Mouse (Mus musculus): ENCODE results near the gene Emc9.
A peak's percentile ranks its signal among the peaks of the same experiment; 100 is the strongest.

The Emc9 gene

GRCm38 (mm10) chr14:55590748-55591330, 5.7 kb upstream of the Emc9 start, which contains the start of gene Psme2:
Gene Psme2 (minus strand): TSS chr14:55591113.
- DNase-seq = peak; percentile 89

GRCm38 (mm10) chr14:55589771-55590448, 4.8 kb upstream of the Emc9 start:
- DNase-seq = peak; percentile 34

- peak; percentile 26 for DNase-seq
Measured at GRCm38 (mm10) chr14:55589271-55589670, 4.2 kb upstream of the Emc9 start.

- DNase-seq = no peak
Measured at GRCm38 (mm10) chr14:55586149-55586548, 1.0 kb upstream of the Emc9 start.

- peak; percentile 43 for DNase-seq
Measured at GRCm38 (mm10) chr14:55585566-55585960, 461 bp upstream of the Emc9 start.

- DNase-seq = no peak
Measured at GRCm38 (mm10) chr14:55584303-55584701, 800 bp downstream of the Emc9 start.

- DNase-seq = no peak
Measured at GRCm38 (mm10) chr14:55581981-55582681, 3.0 kb downstream of the Emc9 start.

GRCm38 (mm10) chr14:55580731-55581130, 4.4 kb downstream of the Emc9 start:
- DNase-seq = peak; percentile 28

- DNase-seq = peak; percentile 25
Measured at GRCm38 (mm10) chr14:55579511-55580496, 5.3 kb downstream of the Emc9 start.

- DNase-seq = no peak
Measured at GRCm38 (mm10) chr14:55578668-55579269, 6.3 kb downstream of the Emc9 start.

- peak; percentile 71 for DNase-seq
Measured at GRCm38 (mm10) chr14:55577871-55578667, 7.0 kb downstream of the Emc9 start, which contains the start of gene Psme1. Gene Psme1 (plus strand): TSS chr14:55578123.

- no peak for DNase-seq
Measured at GRCm38 (mm10) chr14:55576376-55576775, 8.7 kb downstream of the Emc9 start.

GRCm38 (mm10) chr14:55575711-55576110, 9.4 kb downstream of the Emc9 start:
- DNase-seq = no peak

- DNase-seq = no peak
Measured at GRCm38 (mm10) chr14:55575302-55575701, 9.8 kb downstream of the Emc9 start, which contains the start of gene Fitm1. Gene Fitm1 (plus strand): TSS chr14:55575617.

GRCm38 (mm10) chr14:55571760-55572159, 13.3 kb downstream of the Emc9 start:
- DNase-seq = no peak

- no peak for DNase-seq
Measured at GRCm38 (mm10) chr14:55570588-55570987, 14.5 kb downstream of the Emc9 start.

GRCm38 (mm10) chr14:55567496-55567895, 17.6 kb downstream of the Emc9 start:
- no peak for DNase-seq

- no peak for DNase-seq
Measured at GRCm38 (mm10) chr14:55565748-55566147, 19.4 kb downstream of the Emc9 start.

GRCm38 (mm10) chr14:55563249-55563648, 21.9 kb downstream of the Emc9 start:
- DNase-seq = no peak

- DNase-seq = peak; percentile 45
Measured at GRCm38 (mm10) chr14:55561860-55562259, 23.2 kb downstream of the Emc9 start.

All from cerebellum, adult 11-12 months (tissue).